Mouse (Mus musculus) spleen, adult 2 months (tissue): ENCODE measurements around the gene Snx29.

Experiments used
- CTCF ChIP-seq: fragments of 200-500 bp; IDR thresholded peaks from 2 replicates; pipeline ENCODE4 v1.5.1; 2011; ENCODE audit warnings: mild to moderate bottlenecking, inconsistent platforms; ENCODE audit not compliant: insufficient read depth, insufficient read length, insufficient replicate concordance; ENCODE audit errors: extremely low read depth
- POLR2A ChIP-seq: fragments of 200-500 bp; IDR thresholded peaks from 2 replicates; pipeline ENCODE4 v1.6.1; 2011; ENCODE audit warnings: low read depth, low read length, inconsistent platforms

DNA sequence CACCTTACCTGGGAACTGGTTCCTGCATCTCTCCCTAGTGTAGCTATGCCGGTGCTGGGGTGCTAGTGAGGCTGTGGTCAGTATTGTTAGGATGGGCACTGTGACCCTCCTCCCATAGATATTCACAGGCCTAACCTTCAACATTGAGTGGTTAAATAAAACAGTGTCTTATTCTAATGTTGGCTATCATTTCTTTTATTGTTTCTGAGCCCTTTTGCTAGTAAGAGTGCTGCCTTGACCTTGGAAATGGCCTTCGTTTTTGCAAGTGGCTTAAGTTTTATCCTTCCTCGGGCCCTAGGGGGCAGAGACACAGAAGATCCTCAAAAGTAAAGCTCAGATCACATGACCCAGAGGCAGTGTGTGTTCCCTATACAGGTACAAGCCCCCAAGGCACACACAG lies 374.1 kb downstream of the Snx29 start:
- TF ChIP-seq CTCF (no peak), POLR2A (no peak)
